Mouse (Mus musculus) CH12.LX (cell line): Measurements from ENCODE around the gene Plekha7. TPM values are rescaled to one million over a fixed set of nuclear protein-coding genes. Genes with fewer than 3 reads are reported as not detected.

Experiments used
- DNase-seq: peaks from one replicate; pipeline ENCODE4 v3.0.0-alpha.2; 2013; ENCODE audit errors: extremely low read depth
- H3K27ac ChIP-seq: 2 replicates; pipeline ENCODE4 v1.5.1; 2012; ENCODE audit warnings: low read depth, mild to moderate bottlenecking, control low read depth, moderate library complexity; ENCODE audit not compliant: insufficient read depth
- H3K27me3 ChIP-seq: replicated peaks from 2 replicates; pipeline ENCODE3; 2012; ENCODE audit warnings: inconsistent platforms
- H3K36me3 ChIP-seq, 2 experiments: replicated peaks in 1 of 2; 2 replicates each; pipeline versions ENCODE3 to v1.6.1; 2012; ENCODE audit warnings: inconsistent platforms in 1 of 2, low read length in 1 of 2, mild to moderate bottlenecking in 1 of 2, mixed read lengths in 1 of 2, moderate library complexity in 1 of 2; ENCODE audit not compliant: control insufficient read depth in 1 of 2, insufficient read depth in 1 of 2
- H3K4me1 ChIP-seq, 2 experiments: 2 replicates each; pipeline ENCODE4 v1.6.1; 2012; ENCODE audit warnings: inconsistent platforms in 1 of 2, moderate library complexity in 1 of 2; ENCODE audit not compliant: insufficient read depth in 2 of 2, control insufficient read depth in 1 of 2
- H3K4me2 ChIP-seq: 2 replicates; pipeline ENCODE4 v1.6.1; 2012; ENCODE audit warnings: low read depth, mild to moderate bottlenecking, control low read depth; ENCODE audit not compliant: poor library complexity, insufficient read depth, severe bottlenecking
- H3K4me3 ChIP-seq, 3 experiments: fragments of 150-350 bp in 1 of 3; sonication (generic) in 1 of 3; replicated peaks in 1 of 3; 2 replicates each; pipeline versions ENCODE3 to v1.5.1; 2011 to 2012; ENCODE audit warnings: low read depth in 2 of 3, low read length in 2 of 3, mild to moderate bottlenecking in 2 of 3, moderate library complexity in 2 of 3, control low read depth in 1 of 3, improper control_type of control experiment in 1 of 3, inconsistent platforms in 1 of 3, mixed read lengths in 1 of 3; ENCODE audit not compliant: poor library complexity in 1 of 3
- H3K79me2 ChIP-seq: replicated peaks from 2 replicates; pipeline ENCODE4 v1.6.1; 2012; ENCODE audit warnings: mild to moderate bottlenecking, moderate library complexity; ENCODE audit not compliant: control insufficient read depth, poor library complexity, insufficient read depth, severe bottlenecking; ENCODE audit errors: extremely low read depth
- H3K9ac ChIP-seq: 2 replicates; pipeline ENCODE4 v1.6.1; 2012; ENCODE audit warnings: low read depth, mild to moderate bottlenecking, control low read depth, moderate library complexity; ENCODE audit not compliant: insufficient read depth
- H3K9me3 ChIP-seq: replicated peaks from 2 replicates; pipeline ENCODE3; 2012; ENCODE audit warnings: low read length, inconsistent platforms, mixed read lengths
- E2F4 ChIP-seq: IDR thresholded peaks from 2 replicates; pipeline ENCODE4 v1.6.1; 2011; ENCODE audit warnings: low read depth, low read length, improper control_type of control experiment; ENCODE audit not compliant: insufficient replicate concordance
- ELF1 ChIP-seq: IDR thresholded peaks from 2 replicates; pipeline ENCODE4 v1.6.1; 2014; ENCODE audit warnings: low read depth, mild to moderate bottlenecking, inconsistent platforms, low read length, improper control_type of control experiment
- HCFC1 ChIP-seq: IDR thresholded peaks from 2 replicates; pipeline ENCODE4 v1.6.1; 2012; ENCODE audit warnings: low read depth, mild to moderate bottlenecking, inconsistent platforms, low read length, improper control_type of control experiment
- IRF4 ChIP-seq: IDR thresholded peaks from 2 replicates; pipeline ENCODE4 v1.6.1; 2014; ENCODE audit warnings: low read depth, mild to moderate bottlenecking, inconsistent platforms, low read length, improper control_type of control experiment
- JUN ChIP-seq: IDR thresholded peaks from 2 replicates; pipeline ENCODE4 v1.6.1; 2011; ENCODE audit warnings: low read depth, mild to moderate bottlenecking, low read length, improper control_type of control experiment, moderate library complexity; ENCODE audit not compliant: insufficient read depth
- KAT2A ChIP-seq: IDR thresholded peaks from 2 replicates; pipeline ENCODE4 v1.6.1; 2012; ENCODE audit warnings: low read length, improper control_type of control experiment, inconsistent platforms; ENCODE audit not compliant: insufficient replicate concordance
- MEF2A ChIP-seq: IDR thresholded peaks from 2 replicates; pipeline ENCODE4 v1.6.1; 2014; ENCODE audit warnings: low read depth, mild to moderate bottlenecking, inconsistent platforms, low read length, improper control_type of control experiment, borderline replicate concordance
- MXI1 ChIP-seq: IDR thresholded peaks from 2 replicates; pipeline ENCODE4 v1.6.1; 2011; ENCODE audit warnings: mild to moderate bottlenecking, low read depth, low read length, improper control_type of control experiment
- NRF1 ChIP-seq: IDR thresholded peaks from 2 replicates; pipeline ENCODE4 v1.6.1; 2014; ENCODE audit warnings: low read depth, mild to moderate bottlenecking, inconsistent platforms, low read length, improper control_type of control experiment, moderate library complexity
- POLR2A ChIP-seq: IDR thresholded peaks from 2 replicates; pipeline ENCODE4 v1.6.1; 2011; ENCODE audit warnings: low read depth, mild to moderate bottlenecking, improper control_type of control experiment, low read length
- RCOR1 ChIP-seq: conservative IDR thresholded peaks from 2 replicates; pipeline ENCODE4 v1.6.1; 2012; ENCODE audit warnings: low read depth, mild to moderate bottlenecking, inconsistent platforms, low read length, improper control_type of control experiment
- SIN3A ChIP-seq: IDR thresholded peaks from 2 replicates; pipeline ENCODE4 v1.6.1; 2012; ENCODE audit warnings: low read length, improper control_type of control experiment, inconsistent platforms
- SMC3 ChIP-seq: IDR thresholded peaks from 2 replicates; pipeline ENCODE4 v1.6.1; 2011; ENCODE audit warnings: low read depth, low read length, improper control_type of control experiment
- TCF12 ChIP-seq: IDR thresholded peaks from 2 replicates; pipeline ENCODE4 v1.6.1; 2014; ENCODE audit warnings: low read depth, mild to moderate bottlenecking, inconsistent platforms, low read length, improper control_type of control experiment
- USF1 ChIP-seq: IDR thresholded peaks from 2 replicates; pipeline ENCODE4 v1.6.1; 2014; ENCODE audit warnings: low read depth, mild to moderate bottlenecking, inconsistent platforms, low read length, improper control_type of control experiment
- USF2 ChIP-seq: conservative IDR thresholded peaks from 2 replicates; pipeline ENCODE4 v1.6.1; 2011; ENCODE audit warnings: low read depth, low read length, improper control_type of control experiment
- ZNF384 ChIP-seq: IDR thresholded peaks from 2 replicates; pipeline ENCODE4 v1.6.1; 2012; ENCODE audit warnings: low read depth, low read length, improper control_type of control experiment, inconsistent platforms
- dilution Hi-C: fragments of 300-500 bp; cut with MboI; formaldehyde crosslinking; loops from 2 replicates; pipeline ENCODE4 v1.14.3; 2020; ENCODE audit warnings: low sequenced_read_pairs; ENCODE audit not compliant: extremely low pct_unique_long_range_greater_than_20kb, extremely low pct_ligation_motif_present
- in situ Hi-C: fragments of 300-500 bp; cut with MboI; formaldehyde crosslinking; loops from 3 replicates; pipeline ENCODE4 v1.14.3; 2019; ENCODE audit warnings: low sequenced_read_pairs, low pct_ligation_motif_present, low pct_unique_long_range_greater_than_20kb, mixed read lengths
- polyA plus RNA-seq: library from polyadenylated mRNA; unstranded; fragments of >175 nt; gene quantifications from 2 replicates; pipeline ENCODE4 v1.2.1, GENCODE M21; 2012; ENCODE audit warnings: low read depth; ENCODE audit not compliant: insufficient read length
- total RNA-seq, 2 experiments: library from RNA; depleted of rRNA; stranded (reverse); fragments of 300-350 nt in 1 of 2; fragments of >200 nt in 1 of 2; gene quantifications; 2 replicates each; pipeline ENCODE4 v1.2.3; 2012 to 2014

Gene Plekha7
- total and polyA plus RNA-seq, 3 experiments: 0.59 to 1.5 (median 1.0) TPM

- no peak overlapping the region for H3K4me2 ChIP-seq
Measured at GRCm38 (mm10) chr7:116192966-116193365, 115.2 kb downstream of the Plekha7 start.

GRCm38 (mm10) chr7:116192096-116192595, 116.0 kb downstream of the Plekha7 start:
- Histone ChIP-seq H3K79me2 (no peaks in the 10 kb centered on the region), H3K9me3 (peaks cover 6% of the 10 kb centered on the region), H3K4me3 (no peak overlapping the region), H3K4me2 (no peak overlapping the region), H3K36me3 (no peaks in the 10 kb centered on the region), H3K4me1 (0 out of 4 replicates have a peak, but pooled peaks cover 0 to 2% of the 10 kb centered on the region in 2 experiments), H3K27me3 (peaks cover 9% of the 10 kb centered on the region), H3K27ac (no peak overlapping the region), H3K9ac (no peak overlapping the region)
- in situ Hi-C loops: no loop called here
- TF ChIP-seq HCFC1 (no peak), KAT2A (no peak), MEF2A (no peak)
- dilution Hi-C loops: no loop called here
- DNase-seq: no peak

More at GRCm38 (mm10) chr7:116192966-116193365, 115.2 kb downstream of the Plekha7 start:
- H3K9ac ChIP-seq: no peak overlapping the region
- peaks cover 4% of the 10 kb centered on the region for H3K27me3 ChIP-seq
- in situ Hi-C loops: no loop called here
- peaks cover 0 to 2% of the 10 kb centered on the region in 2 experiments; a peak in 1 of 4 replicates for H3K4me1 ChIP-seq
- dilution Hi-C loops: no loop called here
- no peak overlapping the region for H3K4me3 ChIP-seq
- H3K27ac ChIP-seq: no peak overlapping the region
- no peaks in the 10 kb centered on the region for H3K36me3 ChIP-seq
- TF ChIP-seq SMC3 (no peak), KAT2A (no peak), NRF1 (no peak), HCFC1 (no peak), ZNF384 (no peak)
- H3K79me2 ChIP-seq: no peaks in the 10 kb centered on the region
- H3K9me3 ChIP-seq: peaks cover 1% of the 10 kb centered on the region
- DNase-seq: no peak

GRCm38 (mm10) chr7:116191138-116191537, 117.0 kb downstream of the Plekha7 start:
- 0 out of 4 replicates have a peak, but pooled peaks cover 0 to 2% of the 10 kb centered on the region in 2 experiments for H3K4me1 ChIP-seq
- H3K4me2 ChIP-seq: no peak overlapping the region
- TF ChIP-seq JUN: no peak
- no peak for TF ChIP-seq E2F4
- no peak for TF ChIP-seq USF1
- no peak for TF ChIP-seq TCF12
- no peak for TF ChIP-seq RCOR1
- TF ChIP-seq POLR2A: no peak
- no peak for TF ChIP-seq SIN3A
- no peak for TF ChIP-seq USF2
- TF ChIP-seq IRF4: no peak
- TF ChIP-seq ELF1: no peak
- TF ChIP-seq MXI1: no peak
- TF ChIP-seq SMC3: no peak
- no peaks in the 10 kb centered on the region for H3K36me3 ChIP-seq
- H3K27me3 ChIP-seq: peaks cover 15% of the 10 kb centered on the region
- peaks cover 6% of the 10 kb centered on the region for H3K9me3 ChIP-seq
- DNase-seq: no peak
- no peaks in the 10 kb centered on the region for H3K79me2 ChIP-seq
- dilution Hi-C loops (no loop called here), in situ Hi-C loops (no loop called here)
- no peak overlapping the region for H3K4me3 ChIP-seq
- no peak overlapping the region for H3K9ac ChIP-seq
- H3K27ac ChIP-seq: no peak overlapping the region
